Mouse (Mus musculus) small intestine, adult 2 months (tissue): ENCODE data around the gene Scp2d1. TPM values are rescaled to one million over a fixed set of nuclear protein-coding genes. Genes with fewer than 3 reads are reported as not detected.

Experiments used
- H3K27ac ChIP-seq: fragments of 200-500 bp; 2 replicates; pipeline ENCODE4 v1.5.1; 2012; ENCODE audit warnings: low read depth, low read length, control low read depth, inconsistent platforms; ENCODE audit not compliant: insufficient read depth
- H3K27me3 ChIP-seq: fragments of 200-500 bp; 2 replicates; pipeline ENCODE4 v1.6.1; 2012; ENCODE audit warnings: mild to moderate bottlenecking, moderate library complexity, low read length, inconsistent platforms; ENCODE audit not compliant: control insufficient read depth, insufficient read depth
- H3K36me3 ChIP-seq: fragments of 200-500 bp; 2 replicates; pipeline ENCODE4 v1.6.1; 2012; ENCODE audit warnings: mild to moderate bottlenecking, low read length, control low read depth, inconsistent platforms; ENCODE audit not compliant: control insufficient read depth, insufficient read depth
- H3K4me1 ChIP-seq: fragments of 200-500 bp; 2 replicates; pipeline ENCODE4 v1.6.1; 2012; ENCODE audit warnings: low read length, inconsistent platforms, mixed read lengths; ENCODE audit not compliant: control insufficient read depth, insufficient read depth, insufficient read length
- H3K4me3 ChIP-seq: fragments of 200-500 bp; 2 replicates; pipeline ENCODE4 v1.5.1; 2012; ENCODE audit warnings: low read depth, mild to moderate bottlenecking, control low read depth, inconsistent platforms, low read length, moderate library complexity
- CTCF ChIP-seq: fragments of 200-500 bp; IDR thresholded peaks from 2 replicates; pipeline ENCODE4 v1.5.1; 2012; ENCODE audit warnings: low read depth, mild to moderate bottlenecking, control low read depth, inconsistent platforms, low read length, moderate library complexity, mixed read lengths; ENCODE audit not compliant: insufficient replicate concordance, insufficient read length; ENCODE audit errors: extremely low read depth
- POLR2A ChIP-seq: fragments of 200-500 bp; IDR thresholded peaks from 2 replicates; pipeline ENCODE4 v1.6.1; 2012; ENCODE audit warnings: low read depth, mild to moderate bottlenecking, control low read depth, inconsistent platforms, low read length, moderate library complexity
- WGBS: fragments of 180-500 bp; shearing (Covaris S2); methylation state at CpG from one replicate; pipeline ENCODE4 v1.1.7; 2018; 5-methylcytosine and 5-hydroxymethylcytosine counted together
- polyA plus RNA-seq: library from polyadenylated mRNA; depleted of rRNA; stranded (reverse); fragments of >200 nt; gene quantifications from 2 replicates; pipeline ENCODE4 v1.2.3, GENCODE M21; 2012; rRNA removed

Gene Scp2d1
- polyA plus RNA-seq, 1 experiment, result not detected

DNA sequence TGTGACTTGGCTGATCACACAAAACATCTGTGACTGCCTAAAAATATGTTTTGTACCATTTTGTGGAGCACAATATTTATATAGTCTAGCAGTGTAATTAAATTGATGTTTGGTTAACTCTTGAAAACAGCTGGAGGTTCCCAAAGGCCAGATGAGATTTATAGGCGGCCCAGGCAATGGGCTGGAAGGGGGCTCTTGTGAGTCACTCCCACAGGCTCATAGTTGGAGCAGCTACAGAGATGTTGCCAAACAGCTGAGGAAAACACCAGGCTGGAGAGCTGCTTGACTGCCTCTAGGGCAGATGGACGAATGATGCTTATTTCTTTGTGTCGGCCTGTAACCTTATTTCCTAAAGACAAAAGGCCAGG is 13.8 kb downstream of the Scp2d1 start:
- H3K27me3 ChIP-seq, result no peaks in the 10 kb centered on the region
- H3K4me1 ChIP-seq, result peaks cover 2% of the 10 kb centered on the region; the same call in 1 of the 2 replicates
- TF ChIP-seq CTCF, result no peak
- no peak for TF ChIP-seq POLR2A
- no peak overlapping the region for H3K27ac ChIP-seq
- no peak overlapping the region for H3K4me3 ChIP-seq
- 67% methylated on average over 3 of the region's 3 CpGs for WGBS
- no peaks in the 10 kb centered on the region for H3K36me3 ChIP-seq

DNA sequence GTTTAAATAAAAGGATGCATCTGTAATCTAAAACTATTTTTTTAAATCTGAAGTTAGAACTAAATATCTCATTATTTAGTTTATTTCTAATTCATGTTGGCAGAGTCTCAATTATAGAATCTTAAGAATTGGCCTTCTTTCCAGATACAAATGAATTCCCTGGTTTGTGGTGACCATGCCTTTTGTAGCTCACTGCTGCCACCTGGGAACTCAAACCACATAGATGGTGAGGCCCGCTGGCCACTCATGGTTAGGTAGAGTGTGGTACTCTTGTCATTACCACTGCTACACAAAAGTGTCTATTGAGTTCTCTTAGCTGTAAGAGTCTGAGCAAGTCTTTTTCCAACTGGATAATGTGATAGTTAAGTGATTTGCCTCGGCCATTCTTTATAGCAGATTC is 45.4 kb downstream of the Scp2d1 start:
- WGBS, result 69% methylated on average over 2 of the region's 2 CpGs
- TF ChIP-seq POLR2A, result no peak
- TF ChIP-seq CTCF, result no peak
- H3K36me3 ChIP-seq, result no peaks in the 10 kb centered on the region

More for the DNA sequence above, 45.4 kb downstream of the Scp2d1 start:
- H3K4me1 ChIP-seq, result no peaks in the 10 kb centered on the region
- no peaks in the 10 kb centered on the region for H3K27me3 ChIP-seq
- H3K27ac ChIP-seq, result no peak overlapping the region
- H3K4me3 ChIP-seq, result no peak overlapping the region

Other genes with a start within 250 kb of the Scp2d1 start
- gene Smim26, start 229.6 kb upstream of the Scp2d1 start, polyA plus RNA-seq, result 1.4 and 1.8 TPM in 2 replicates
- gene Dtd1, start 223.8 kb upstream of the Scp2d1 start, polyA plus RNA-seq, result 2.7 and 3.8 TPM in 2 replicates